Mouse (Mus musculus) bone marrow, adult 2 months (tissue): Measurements from ENCODE around the gene Copg2.

Source experiments
- CTCF ChIP-seq: fragments of 200-500 bp; IDR thresholded peaks from 2 replicates; pipeline ENCODE4 v1.5.1; 2011; ENCODE audit warnings: low read length, control low read depth; ENCODE audit not compliant: control insufficient read depth, insufficient read depth
- POLR2A ChIP-seq: fragments of 200-500 bp; IDR thresholded peaks from 2 replicates; pipeline ENCODE4 v1.6.1; 2011; ENCODE audit warnings: low read depth, mild to moderate bottlenecking, control low read depth, low read length, borderline replicate concordance; ENCODE audit not compliant: control insufficient read depth

GRCm38 (mm10) chr6:30703476-30703875 lies 193.1 kb downstream of the Copg2 start:
- TF ChIP-seq CTCF (no peak), POLR2A (no peak)
